Mouse (Mus musculus) heart, postnatal 0 days (tissue): ENCODE results near the gene Mpped1. TPM values are rescaled to one million over a fixed set of nuclear protein-coding genes. Genes with fewer than 3 reads are reported as not detected.
A peak's percentile ranks its signal among the peaks of the same experiment; 100 is the strongest.

Source experiments
- ATAC-seq: fragments of 200-750 bp; cut with Nextera tagmentation; 2 replicates; pipeline ENCODE4 v1.8.0; 2017; ENCODE audit warnings: low read depth, moderate number of reproducible peaks, moderate library complexity; ENCODE audit not compliant: insufficient read depth
- DNase-seq: peaks from one replicate; pipeline ENCODE4 v3.0.0-alpha.2; 2016; ENCODE audit warnings: low spot score
- H3K27ac ChIP-seq: fragments of 300-500 bp; sonication (generic); 2 replicates; pipeline ENCODE4 v1.5.1; 2014; ENCODE audit warnings: low read depth, mild to moderate bottlenecking
- H3K27me3 ChIP-seq: fragments of 300-500 bp; sonication (generic); 2 replicates; pipeline ENCODE4 v1.6.1; 2014; ENCODE audit warnings: low read length, mixed read lengths; ENCODE audit not compliant: control insufficient read depth, insufficient read depth
- H3K36me3 ChIP-seq: fragments of 300-500 bp; sonication (generic); replicated peaks from 2 replicates; pipeline ENCODE4 v1.6.1; 2014; ENCODE audit warnings: low read length, mixed read lengths; ENCODE audit not compliant: control insufficient read depth, insufficient read depth
- H3K4me1 ChIP-seq: fragments of 300-500 bp; sonication (generic); 2 replicates; pipeline ENCODE4 v1.6.1; 2014; ENCODE audit warnings: antibody characterized with exemption; ENCODE audit not compliant: control insufficient read depth, insufficient read depth
- H3K4me2 ChIP-seq: fragments of 300-500 bp; sonication (generic); 2 replicates; pipeline ENCODE4 v1.6.1; 2014; ENCODE audit warnings: low read depth, mild to moderate bottlenecking, low read length, moderate library complexity
- H3K4me3 ChIP-seq: fragments of 300-500 bp; sonication (generic); 2 replicates; pipeline ENCODE4 v1.5.1; 2014; ENCODE audit warnings: low read depth, low read length
- H3K9ac ChIP-seq: fragments of 300-500 bp; sonication (generic); replicated peaks from 2 replicates; pipeline ENCODE4 v1.6.1; 2014; ENCODE audit warnings: low read depth, low read length, mixed read lengths
- H3K9me3 ChIP-seq: fragments of 300-500 bp; sonication (generic); replicated peaks from 2 replicates; pipeline ENCODE4 v1.6.1; 2016; ENCODE audit warnings: low read length; ENCODE audit not compliant: control insufficient read depth
- CTCF ChIP-seq: IDR thresholded peaks from 2 replicates; pipeline ENCODE4 v1.5.1; 2016; ENCODE audit warnings: antibody characterized with exemption, control low read depth, low read depth
- EP300 ChIP-seq: IDR thresholded peaks from 2 replicates; pipeline ENCODE4 v1.6.1; 2016; ENCODE audit warnings: antibody characterized with exemption, low read depth
- WGBS: fragments of 180-500 bp; shearing (Covaris S2); extraction: QIAGEN DNeasy Blood & Tissue Kit; methylation state at CpG from one replicate; pipeline ENCODE4 v1.1.7; 2014; 5-methylcytosine and 5-hydroxymethylcytosine counted together
- polyA plus RNA-seq: library from polyadenylated mRNA; unstranded; fragments of >200 nt; fragmentation: Nextera tagmentation; extraction: Ambion mirVana; gene quantifications from 2 replicates; pipeline ENCODE4 v1.2.1, GENCODE M21; 2015
- total RNA-seq: library from RNA; depleted of rRNA; stranded (reverse); fragments of >200 nt; gene quantifications from 2 replicates; pipeline ENCODE4 v1.2.3, GENCODE M21; 2014; ENCODE audit warnings: low replicate concordance

Gene Mpped1
- total and polyA plus RNA-seq, 2 experiments from 2014 or later: not detected

GRCm38 (mm10) chr15:83777476-83777875 is 1.8 kb upstream of the Mpped1 start:
- peaks cover 3% of the 10 kb centered on the region for H3K4me1 ChIP-seq
- no peak overlapping the region for H3K27ac ChIP-seq
- TF ChIP-seq CTCF: no peak
- no peak for TF ChIP-seq EP300
- no peak overlapping the region for H3K4me2 ChIP-seq
- H3K9me3 ChIP-seq: no peaks in the 10 kb centered on the region
- no peaks in the 10 kb centered on the region for H3K36me3 ChIP-seq
- no peak for ATAC-seq
- 58% methylated on average over 6 of the region's 6 CpGs for WGBS
- peaks cover 93% of the 10 kb centered on the region for H3K27me3 ChIP-seq
- no peak overlapping the region for H3K4me3 ChIP-seq
- no peak for DNase-seq
- no peak overlapping the region for H3K9ac ChIP-seq

GRCm38 (mm10) chr15:83779855-83780740 is 831 bp downstream of the Mpped1 start:
- H3K4me3 ChIP-seq: peak overlapping the region; percentile 37
- no peaks in the 10 kb centered on the region for H3K4me1 ChIP-seq
- peak overlapping the region; percentile 72 for H3K4me2 ChIP-seq
- no peak for ATAC-seq
- no peak for DNase-seq
- H3K9ac ChIP-seq: no peak overlapping the region
- peaks cover 96% of the 10 kb centered on the region for H3K27me3 ChIP-seq
- 2% methylated on average over 46 of the region's 92 CpGs for WGBS
- TF ChIP-seq EP300 (no peak), CTCF (no peak)
- no peaks in the 10 kb centered on the region for H3K36me3 ChIP-seq
- H3K27ac ChIP-seq: no peak overlapping the region
- H3K9me3 ChIP-seq: no peaks in the 10 kb centered on the region

- WGBS: 59% methylated on average over 11 of the region's 11 CpGs
- ATAC-seq: no peak
- H3K27me3 ChIP-seq: peaks cover 92% of the 10 kb centered on the region
Measured at GRCm38 (mm10) chr15:83781304-83781703, 2.0 kb downstream of the Mpped1 start.

GRCm38 (mm10) chr15:83782284-83782683 is 3.0 kb downstream of the Mpped1 start:
- no peaks in the 10 kb centered on the region for H3K36me3 ChIP-seq

More at GRCm38 (mm10) chr15:83781304-83781703, 2.0 kb downstream of the Mpped1 start:
- Histone ChIP-seq H3K9me3 (no peaks in the 10 kb centered on the region), H3K36me3 (no peaks in the 10 kb centered on the region), H3K4me1 (no peaks in the 10 kb centered on the region), H3K4me3 (no peak overlapping the region), H3K27ac (no peak overlapping the region), H3K4me2 (no peak overlapping the region), H3K9ac (no peak overlapping the region)
- TF ChIP-seq CTCF (no peak), EP300 (no peak)
- no peak for DNase-seq

GRCm38 (mm10) chr15:83784772-83785171 is 5.5 kb downstream of the Mpped1 start:
- H3K27me3 ChIP-seq: peaks cover 75% of the 10 kb centered on the region

More at GRCm38 (mm10) chr15:83782284-83782683, 3.0 kb downstream of the Mpped1 start:
- H3K4me3 ChIP-seq: no peak overlapping the region
- TF ChIP-seq EP300 (no peak), CTCF (no peak)
- WGBS: 53% methylated on average over 9 of the region's 9 CpGs
- ATAC-seq (no peak), DNase-seq (no peak)
- no peak overlapping the region for H3K9ac ChIP-seq
- no peaks in the 10 kb centered on the region for H3K9me3 ChIP-seq
- H3K4me2 ChIP-seq: no peak overlapping the region
- no peaks in the 10 kb centered on the region for H3K4me1 ChIP-seq
- H3K27ac ChIP-seq: no peak overlapping the region
- H3K27me3 ChIP-seq: peaks cover 91% of the 10 kb centered on the region

GRCm38 (mm10) chr15:83789046-83789445 is 9.8 kb downstream of the Mpped1 start:
- no peak for ATAC-seq
- Histone ChIP-seq H3K27me3 (peaks cover 38% of the 10 kb centered on the region), H3K4me3 (no peak overlapping the region), H3K4me2 (no peak overlapping the region), H3K9ac (no peak overlapping the region), H3K9me3 (no peaks in the 10 kb centered on the region), H3K4me1 (no peaks in the 10 kb centered on the region), H3K27ac (no peak overlapping the region), H3K36me3 (no peaks in the 10 kb centered on the region)
- no peak for DNase-seq
- TF ChIP-seq CTCF (no peak), EP300 (no peak)
- WGBS: 67% methylated on average over 9 of the region's 9 CpGs

More at GRCm38 (mm10) chr15:83784772-83785171, 5.5 kb downstream of the Mpped1 start:
- H3K4me3 ChIP-seq: no peak overlapping the region
- WGBS: 65% methylated on average over 9 of the region's 9 CpGs
- no peak for TF ChIP-seq CTCF
- no peaks in the 10 kb centered on the region for H3K9me3 ChIP-seq
- ATAC-seq (no peak), DNase-seq (no peak)
- no peak overlapping the region for H3K9ac ChIP-seq
- H3K36me3 ChIP-seq: no peaks in the 10 kb centered on the region
- no peak overlapping the region for H3K4me2 ChIP-seq
- no peaks in the 10 kb centered on the region for H3K4me1 ChIP-seq
- H3K27ac ChIP-seq: no peak overlapping the region
